In the genomic region with DNA sequence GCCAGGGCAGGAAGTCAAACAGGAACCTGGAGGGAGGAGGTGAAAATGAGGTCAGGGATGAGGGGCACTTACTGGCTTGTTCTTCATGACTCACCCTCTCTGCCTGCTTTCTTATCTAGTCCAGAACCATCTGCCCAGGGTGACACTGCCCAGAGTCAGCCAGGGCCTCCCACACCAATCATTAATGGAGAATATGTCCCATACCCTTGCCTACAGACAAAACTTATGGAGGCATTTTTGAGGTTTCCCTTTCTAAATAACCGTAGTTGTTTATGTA, we compare ENCODE assay signal across 10 mouse cellular contexts. TPM values are rescaled to one million over a fixed set of nuclear protein-coding genes. Genes with fewer than 3 reads are reported as not detected.
DNase-seq lines count a peak whose midpoint lies in the region; ATAC-seq and TF ChIP-seq lines count a peak whose summit lies in the region.
"Had no signal": no experiment of that assay in that cellular context is flagged by ENCODE, and none has a peak within 500 bp of the region (broad histone marks: within the 10 kb centered on the region; RNA-seq: fewer than 3 reads in every experiment).

No protein-coding gene starts in this region.

- H3K9me3 ChIP-seq in heart, embryonic 12.5 days (replicated peaks) = no peaks in the 10 kb centered on the region; the same call in 1 of the 2 replicates
- H3K9me3 ChIP-seq in liver, embryonic 11.5 days (ENCODE audit: control insufficient read depth, low read length) = no peaks in the 10 kb centered on the region
- H3K9me3 ChIP-seq in midbrain, postnatal 0 days (ENCODE audit: low read length) = no peaks in the 10 kb centered on the region
- H3K9me3 ChIP-seq: liver, embryonic 13.5 days had no signal

- TF ChIP-seq CTCF in midbrain, postnatal 0 days (IDR thresholded peaks at IDR 0.05) = no peak

- 49% methylated on average over 1 of the region's 1 CpGs for WGBS in heart, embryonic 12.5 days
- WGBS in liver, embryonic 11.5 days = 57% methylated on average over 1 of the region's 1 CpGs
- 92% methylated on average over 1 of the region's 1 CpGs for WGBS in midbrain, postnatal 0 days

- H3K27me3 ChIP-seq in heart, embryonic 12.5 days (replicated peaks) = no peaks in the 10 kb centered on the region
- no peaks in the 10 kb centered on the region for H3K27me3 ChIP-seq in liver, embryonic 11.5 days (replicated peaks; ENCODE audit: control insufficient read depth, insufficient read depth, low read length)
- H3K27me3 ChIP-seq in midbrain, postnatal 0 days (ENCODE audit: insufficient read depth, low read length) = no peaks in the 10 kb centered on the region
- H3K27me3 ChIP-seq: liver, embryonic 13.5 days had no signal

- H3K27ac ChIP-seq in heart, embryonic 12.5 days (ENCODE audit: poor library complexity, severe bottlenecking) = no peak overlapping the region
- H3K27ac ChIP-seq in liver, embryonic 11.5 days (ENCODE audit: low read depth, low read length) = no peak overlapping the region
- no peak overlapping the region for H3K27ac ChIP-seq in midbrain, postnatal 0 days (ENCODE audit: low read depth, low read length)
- H3K27ac ChIP-seq: liver, embryonic 13.5 days had no signal

- no peak overlapping the region for H3K4me2 ChIP-seq in heart, embryonic 12.5 days
- no peak overlapping the region for H3K4me2 ChIP-seq in liver, embryonic 11.5 days
- no peak overlapping the region for H3K4me2 ChIP-seq in midbrain, postnatal 0 days (ENCODE audit: low read depth, low read length, poor library complexity, severe bottlenecking)
- H3K4me2 ChIP-seq: liver, embryonic 13.5 days had no signal

- no peak overlapping the region for H3K4me3 ChIP-seq in heart, embryonic 12.5 days
- no peak overlapping the region for H3K4me3 ChIP-seq in liver, embryonic 11.5 days (ENCODE audit: low read depth, low read length)
- H3K4me3 ChIP-seq in midbrain, postnatal 0 days (ENCODE audit: low read depth, low read length) = no peak overlapping the region
- H3K4me3 ChIP-seq: liver, embryonic 13.5 days had no signal

- no peak overlapping the region for H3K9ac ChIP-seq in heart, embryonic 12.5 days
- no peak overlapping the region for H3K9ac ChIP-seq in liver, embryonic 11.5 days (ENCODE audit: low read depth, low read length)
- no peak overlapping the region for H3K9ac ChIP-seq in midbrain, postnatal 0 days (replicated peaks; ENCODE audit: low read length, poor library complexity, severe bottlenecking)
- H3K9ac ChIP-seq: liver, embryonic 13.5 days had no signal

- H3K4me1 ChIP-seq in heart, embryonic 12.5 days (replicated peaks) = peaks cover 16% of the 10 kb centered on the region
- peaks cover 5% of the 10 kb centered on the region; the same call in 1 of the 2 replicates for H3K4me1 ChIP-seq in liver, embryonic 11.5 days (replicated peaks; ENCODE audit: control insufficient read depth, insufficient read depth, low read length)
- H3K4me1 ChIP-seq in midbrain, postnatal 0 days (ENCODE audit: insufficient read depth, low read length) = no peaks in the 10 kb centered on the region

- no peak for DNase-seq in heart, postnatal 25 days (ENCODE audit: low spot score)
- DNase-seq in 3T3-L1 (ENCODE audit: low read depth, low spot score) = peak; percentile 61
- peak; percentile 28 for DNase-seq in T-cell, adult 2 months (ENCODE audit: low spot score)
- DNase-seq in liver, embryonic 11.5 days (ENCODE audit: low spot score) = no peak
- no peak for DNase-seq in spleen, adult 12 weeks (ENCODE audit: low spot score)
- no peak for DNase-seq in midbrain, postnatal 0 days (ENCODE audit: low spot score)
- DNase-seq: layer of hippocampus, adult 9-11 months; liver, embryonic 13.5 days had no signal

- intact Hi-C loops in heart, postnatal 25 days (cut with DNase I) = loop anchor here (5.0 kb wide), 3 partner anchors 282 to 472 kb away; no protein-coding TSS in a partner anchor

- peak; percentile 82 for ATAC-seq in heart, embryonic 12.5 days (ENCODE audit: insufficient number of reproducible peaks, low FRiP score)
- peak; percentile 51 for ATAC-seq in liver, embryonic 11.5 days (replicated peaks; ENCODE audit: low FRiP score)
- ATAC-seq in cerebellum, adult (ENCODE audit: insufficient number of reproducible peaks, low FRiP score, low TSS enrichment) = no peak
- ATAC-seq in midbrain, postnatal 0 days (ENCODE audit: low FRiP score) = no peak

- H3K36me3 ChIP-seq in heart, embryonic 12.5 days = no peaks in the 10 kb centered on the region
- no peaks in the 10 kb centered on the region for H3K36me3 ChIP-seq in liver, embryonic 11.5 days (ENCODE audit: control insufficient read depth, insufficient read depth, low read length)
- no peaks in the 10 kb centered on the region for H3K36me3 ChIP-seq in midbrain, postnatal 0 days (ENCODE audit: insufficient read depth, low read length)
- H3K36me3 ChIP-seq: liver, embryonic 13.5 days had no signal

RNA-seq across cellular contexts. Expression of a gene that starts 46.0 kb away (rescaled TPM):
- polyA plus RNA-seq in heart, embryonic 12.5 days (2016; fragmentation: Nextera tagmentation; extraction: Ambion mirVana) = 61.0 and 66.2 TPM in 2 replicates
- total RNA-seq in heart, postnatal 25 days (2021) = 10 to 100 TPM; 14.7 to 18.6 TPM
- polyA plus RNA-seq in liver, embryonic 11.5 days (2014; fragmentation: Nextera tagmentation; extraction: Ambion mirVana) = 6.2 and 6.4 TPM in 2 replicates
- 1.1 and 2.5 TPM in 2 replicates for total RNA-seq in midbrain, postnatal 0 days (2014; rRNA removed)
- 3.8 and 4.5 TPM in 2 replicates for polyA plus RNA-seq in midbrain, postnatal 0 days (2015; fragmentation: Nextera tagmentation; extraction: Ambion mirVana)

Comparison
In these comparisons a context has a peak if more than half of its experiments do, and no peak if none do; other contexts are left out.
1. ATAC-seq: peak in heart, embryonic 12.5 days (single experiment) and liver, embryonic 11.5 days (single experiment); none in cerebellum, adult (single experiment) and midbrain, postnatal 0 days (single experiment).
2. DNase-seq: peak in 3T3-L1 (single experiment) and T-cell, adult 2 months (single experiment); none in heart, postnatal 25 days (single experiment), liver, embryonic 11.5 days (single experiment), spleen, adult 12 weeks (single experiment) and midbrain, postnatal 0 days (single experiment).